Mouse (Mus musculus): ENCODE data around the gene Mios. TPM values are rescaled to one million over a fixed set of nuclear protein-coding genes. Genes with fewer than 3 reads are reported as not detected.

The Mios gene
- polyA plus RNA-seq, 1 experiment: 30.2 TPM

- H3K9ac ChIP-seq (ENCODE audit: low read depth, poor library complexity, severe bottlenecking): no peak overlapping the region
- no peaks in the 10 kb centered on the region for H3K4me1 ChIP-seq (ENCODE audit: control insufficient read depth, insufficient read depth, low read length)
- H3K9me3 ChIP-seq (replicated peaks; ENCODE audit: control insufficient read depth, insufficient read depth, low read length, poor library complexity, severe bottlenecking): no peaks in the 10 kb centered on the region
- TF ChIP-seq POLR2A (IDR thresholded peaks at IDR 0.05; ENCODE audit: insufficient read depth, low read length) (no peak), CTCF (IDR thresholded peaks at IDR 0.05; ENCODE audit: low read depth, low read length) (no peak), EP300 (IDR thresholded peaks at IDR 0.05; ENCODE audit: insufficient read depth, low read depth, low read length) (no peak)
- no peaks in the 10 kb centered on the region for H3K27me3 ChIP-seq (ENCODE audit: control insufficient read depth, insufficient read depth, low read length, poor library complexity, severe bottlenecking)
- H3K36me3 ChIP-seq (ENCODE audit: control insufficient read depth, insufficient read depth, low read length, poor library complexity, severe bottlenecking): no peaks in the 10 kb centered on the region
- no peak overlapping the region for H3K27ac ChIP-seq (ENCODE audit: insufficient read depth, low read length)
- no peak overlapping the region for H3K4me3 ChIP-seq (ENCODE audit: low read depth, low read length)
Measured at GRCm38 (mm10) chr6:8176116-8176515, 32.9 kb upstream of the Mios start.

DNA sequence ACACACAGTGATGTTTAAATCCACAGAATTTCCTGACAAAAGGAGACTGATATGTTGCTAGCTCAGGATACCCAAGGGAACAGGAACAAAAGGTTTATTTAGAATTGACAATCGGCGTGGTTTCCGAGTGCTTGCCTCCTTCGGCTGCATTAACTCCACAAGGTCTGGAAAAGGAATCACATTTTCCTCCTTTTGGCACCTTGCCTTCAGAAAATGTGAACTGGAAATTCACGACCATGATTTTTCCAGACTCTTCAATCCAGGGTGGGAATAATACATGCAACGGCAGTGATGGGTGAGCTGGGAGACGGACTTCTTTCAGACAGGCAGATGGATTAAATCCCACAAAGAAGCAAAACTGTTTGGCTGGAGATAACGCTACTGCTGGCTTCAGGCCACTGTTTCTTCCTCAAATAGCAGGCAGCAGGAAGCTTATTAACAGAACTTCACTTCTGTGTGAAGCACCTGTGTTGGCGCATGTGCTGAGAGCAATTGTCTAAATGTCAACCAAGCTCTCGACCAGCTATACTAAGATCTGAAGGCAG lies 30.6 kb upstream of the Mios start:
- Histone ChIP-seq H3K9me3 (replicated peaks; ENCODE audit: control insufficient read depth, insufficient read depth, low read length, poor library complexity, severe bottlenecking) (no peaks in the 10 kb centered on the region), H3K27ac (ENCODE audit: insufficient read depth, low read length) (no peak overlapping the region), H3K27me3 (ENCODE audit: control insufficient read depth, insufficient read depth, low read length, poor library complexity, severe bottlenecking) (no peaks in the 10 kb centered on the region), H3K4me3 (ENCODE audit: low read depth, low read length) (no peak overlapping the region), H3K4me1 (ENCODE audit: control insufficient read depth, insufficient read depth, low read length) (no peaks in the 10 kb centered on the region), H3K9ac (ENCODE audit: low read depth, poor library complexity, severe bottlenecking) (no peak overlapping the region), H3K36me3 (ENCODE audit: control insufficient read depth, insufficient read depth, low read length, poor library complexity, severe bottlenecking) (no peaks in the 10 kb centered on the region)
- no peak for TF ChIP-seq POLR2A (IDR thresholded peaks at IDR 0.05; ENCODE audit: insufficient read depth, low read length)
- TF ChIP-seq CTCF (IDR thresholded peaks at IDR 0.05; ENCODE audit: low read depth, low read length): no peak
- TF ChIP-seq EP300 (IDR thresholded peaks at IDR 0.05; ENCODE audit: insufficient read depth, low read depth, low read length): no peak

- H3K4me1 ChIP-seq (ENCODE audit: control insufficient read depth, insufficient read depth, low read length): no peaks in the 10 kb centered on the region
- H3K36me3 ChIP-seq (ENCODE audit: control insufficient read depth, insufficient read depth, low read length, poor library complexity, severe bottlenecking): no peaks in the 10 kb centered on the region
- H3K4me3 ChIP-seq (ENCODE audit: low read depth, low read length): no peak overlapping the region
- H3K9ac ChIP-seq (ENCODE audit: low read depth, poor library complexity, severe bottlenecking): no peak overlapping the region
- TF ChIP-seq EP300 (IDR thresholded peaks at IDR 0.05; ENCODE audit: insufficient read depth, low read depth, low read length): no peak
- TF ChIP-seq POLR2A (IDR thresholded peaks at IDR 0.05; ENCODE audit: insufficient read depth, low read length): no peak
- no peaks in the 10 kb centered on the region for H3K9me3 ChIP-seq (replicated peaks; ENCODE audit: control insufficient read depth, insufficient read depth, low read length, poor library complexity, severe bottlenecking)
- H3K27me3 ChIP-seq (ENCODE audit: control insufficient read depth, insufficient read depth, low read length, poor library complexity, severe bottlenecking): no peaks in the 10 kb centered on the region
- H3K27ac ChIP-seq (ENCODE audit: insufficient read depth, low read length): no peak overlapping the region
Measured at GRCm38 (mm10) chr6:8188599-8189233, 20.3 kb upstream of the Mios start.

DNA sequence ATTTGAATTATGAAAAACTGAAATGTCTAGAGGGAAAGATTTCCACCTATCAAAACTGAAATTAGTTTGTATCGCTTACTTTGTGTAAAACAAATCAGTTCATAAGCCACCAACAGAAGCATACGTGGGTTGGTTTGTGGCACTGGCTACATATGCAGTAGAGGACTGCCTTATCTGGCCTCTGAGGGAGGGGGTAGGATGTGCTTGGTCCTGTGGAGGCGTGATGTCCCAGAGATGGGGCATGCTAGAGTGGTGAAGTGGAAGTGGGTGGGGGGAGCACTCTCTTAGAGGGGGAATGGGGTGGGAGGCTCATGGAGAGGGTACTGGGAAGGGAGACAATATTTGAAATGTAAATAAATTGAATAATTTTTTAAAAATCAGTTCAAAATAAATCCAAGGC lies 19.1 kb upstream of the Mios start:
- Histone ChIP-seq H3K4me3 (ENCODE audit: low read depth, low read length) (no peak overlapping the region), H3K9ac (ENCODE audit: low read depth, poor library complexity, severe bottlenecking) (no peak overlapping the region), H3K36me3 (ENCODE audit: control insufficient read depth, insufficient read depth, low read length, poor library complexity, severe bottlenecking) (no peaks in the 10 kb centered on the region), H3K4me1 (ENCODE audit: control insufficient read depth, insufficient read depth, low read length) (no peaks in the 10 kb centered on the region), H3K27me3 (ENCODE audit: control insufficient read depth, insufficient read depth, low read length, poor library complexity, severe bottlenecking) (no peaks in the 10 kb centered on the region), H3K27ac (ENCODE audit: insufficient read depth, low read length) (no peak overlapping the region), H3K9me3 (replicated peaks; ENCODE audit: control insufficient read depth, insufficient read depth, low read length, poor library complexity, severe bottlenecking) (peaks cover 7% of the 10 kb centered on the region; the same call in 1 of the 2 replicates)
- no peak for TF ChIP-seq POLR2A (IDR thresholded peaks at IDR 0.05; ENCODE audit: insufficient read depth, low read length)
- no peak for TF ChIP-seq CTCF (IDR thresholded peaks at IDR 0.05; ENCODE audit: low read depth, low read length)
- TF ChIP-seq EP300 (IDR thresholded peaks at IDR 0.05; ENCODE audit: insufficient read depth, low read depth, low read length): no peak

- no peaks in the 10 kb centered on the region for H3K27me3 ChIP-seq (ENCODE audit: control insufficient read depth, insufficient read depth, low read length, poor library complexity, severe bottlenecking)
- no peak within 1 kb of the TSS for H3K9ac ChIP-seq (ENCODE audit: low read depth, poor library complexity, severe bottlenecking)
- H3K36me3 ChIP-seq (ENCODE audit: control insufficient read depth, insufficient read depth, low read length, poor library complexity, severe bottlenecking): no peaks in the 10 kb centered on the region
- H3K4me3 ChIP-seq (ENCODE audit: low read depth, low read length): no peak within 1 kb of the TSS
- H3K4me1 ChIP-seq (ENCODE audit: control insufficient read depth, insufficient read depth, low read length): no peaks in the 10 kb centered on the region
- H3K27ac ChIP-seq (ENCODE audit: insufficient read depth, low read length): no peak within 1 kb of the TSS
- TF ChIP-seq CTCF (IDR thresholded peaks at IDR 0.05; ENCODE audit: low read depth, low read length) (no peak), EP300 (IDR thresholded peaks at IDR 0.05; ENCODE audit: insufficient read depth, low read depth, low read length) (no peak), POLR2A (IDR thresholded peaks at IDR 0.05; ENCODE audit: insufficient read depth, low read length) (no peak)
- peaks cover 16% of the 10 kb centered on the region for H3K9me3 ChIP-seq (replicated peaks; ENCODE audit: control insufficient read depth, insufficient read depth, low read length, poor library complexity, severe bottlenecking)
Measured at GRCm38 (mm10) chr6:8192517-8192916, 16.5 kb upstream of the Mios start, which contains the start of gene Col28a1. Gene Col28a1 (minus strand): TSS chr6:8192617.

DNA sequence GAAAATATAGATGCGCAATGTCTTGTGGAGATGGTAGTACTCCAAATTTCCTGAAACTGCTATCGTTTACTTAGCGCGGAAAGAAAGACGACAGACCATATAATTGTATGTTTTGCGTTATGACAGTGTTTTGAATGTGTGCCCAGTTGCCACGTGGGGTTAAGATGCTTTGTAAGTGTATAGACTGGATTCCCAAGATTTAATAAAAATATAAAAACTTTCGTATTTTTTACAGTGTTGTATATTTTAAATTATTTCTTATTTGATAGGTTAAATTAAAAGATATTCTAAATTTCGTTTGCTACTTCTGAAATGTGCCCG lies 804 bp downstream of the Mios start:
- TF ChIP-seq POLR2A (IDR thresholded peaks at IDR 0.05; ENCODE audit: insufficient read depth, low read length): no peak
- no peak for TF ChIP-seq CTCF (IDR thresholded peaks at IDR 0.05; ENCODE audit: low read depth, low read length)
- TF ChIP-seq EP300 (IDR thresholded peaks at IDR 0.05; ENCODE audit: insufficient read depth, low read depth, low read length): no peak
- Histone ChIP-seq H3K9ac (ENCODE audit: low read depth, poor library complexity, severe bottlenecking) (peak overlapping the region; percentile 94), H3K4me1 (ENCODE audit: control insufficient read depth, insufficient read depth, low read length) (no peaks in the 10 kb centered on the region), H3K4me3 (ENCODE audit: low read depth, low read length) (peak overlapping the region; percentile 80), H3K9me3 (replicated peaks; ENCODE audit: control insufficient read depth, insufficient read depth, low read length, poor library complexity, severe bottlenecking) (no peaks in the 10 kb centered on the region), H3K27me3 (ENCODE audit: control insufficient read depth, insufficient read depth, low read length, poor library complexity, severe bottlenecking) (no peaks in the 10 kb centered on the region), H3K27ac (ENCODE audit: insufficient read depth, low read length) (peak overlapping the region; percentile 69), H3K36me3 (ENCODE audit: control insufficient read depth, insufficient read depth, low read length, poor library complexity, severe bottlenecking) (no peaks in the 10 kb centered on the region; the same call in 1 of the 2 replicates)

Measured in ES-Bruce4 (cell line).